Mouse (Mus musculus): Measurements from ENCODE around the gene D1Ertd622e.

GRCm38 (mm10) chr1:97632545-97633256, 29.2 kb downstream of the D1Ertd622e start:
- TF ChIP-seq ZC3H11A (IDR thresholded peaks at IDR 0.05; ENCODE audit: borderline replicate concordance, low read depth, low read length), result no peak
- TF ChIP-seq MAFK (IDR thresholded peaks at IDR 0.05; ENCODE audit: insufficient read depth, low read depth, low read length), result no peak
- no peak for TF ChIP-seq HCFC1 (IDR thresholded peaks at IDR 0.05; ENCODE audit: borderline replicate concordance, insufficient read depth, low read length)
- TF ChIP-seq CHD2 (IDR thresholded peaks at IDR 0.05; ENCODE audit: low read depth, low read length), result no peak
- TF ChIP-seq ZNF384 (IDR thresholded peaks at IDR 0.05; ENCODE audit: low read depth, low read length), result no peak

Data from ES-E14 (cell line).